Mouse (Mus musculus) spleen, postnatal 10 days (tissue): ENCODE measurements around the gene Pigk.

ENCODE experiments used
- DNase-seq, 2 experiments: peaks; one replicate each; pipeline ENCODE4 v3.0.0; 2021 to 2022; ENCODE audit warnings: low spot score in 2 of 2

The Pigk gene

DNA sequence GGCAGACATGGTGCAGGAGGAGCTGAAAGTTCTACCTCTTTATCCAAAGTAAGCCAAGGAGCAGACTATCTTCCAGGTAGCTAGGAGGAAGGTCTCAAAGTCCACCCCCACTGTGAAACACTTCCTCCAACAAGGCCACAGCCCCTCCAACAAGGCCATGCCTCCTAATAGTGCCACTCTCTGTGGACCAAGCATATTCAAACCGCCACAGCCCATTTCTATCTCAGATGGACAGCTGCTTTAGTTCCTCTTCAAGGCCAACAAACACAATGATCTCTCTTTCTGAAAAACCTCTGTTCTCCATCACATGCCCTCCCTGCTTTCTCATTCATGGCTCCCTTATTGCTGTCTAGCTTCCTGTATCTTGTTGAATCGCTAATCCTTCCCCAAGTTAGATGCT, 218.6 kb downstream of the Pigk start:
- DNase-seq, result no peak

DNA sequence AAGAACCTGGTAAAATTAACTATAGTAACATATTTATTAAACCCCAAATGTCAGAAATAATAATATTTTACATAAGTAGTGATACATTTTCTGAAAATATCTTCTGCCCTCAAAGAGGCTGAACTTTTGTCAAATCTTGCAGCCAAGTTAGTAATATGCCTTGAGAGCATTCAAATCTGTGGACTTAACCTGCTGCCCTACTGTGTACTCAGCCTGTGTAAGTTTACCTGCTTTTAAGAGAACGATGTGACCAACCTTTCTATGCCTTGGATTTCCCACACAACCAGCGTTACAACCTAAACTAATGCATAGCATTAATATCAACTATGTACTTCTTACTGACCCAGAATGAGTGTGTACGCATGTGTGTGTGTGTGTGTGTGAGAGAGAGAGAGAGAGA, 219.8 kb downstream of the Pigk start:
- no peak for DNase-seq

DNA sequence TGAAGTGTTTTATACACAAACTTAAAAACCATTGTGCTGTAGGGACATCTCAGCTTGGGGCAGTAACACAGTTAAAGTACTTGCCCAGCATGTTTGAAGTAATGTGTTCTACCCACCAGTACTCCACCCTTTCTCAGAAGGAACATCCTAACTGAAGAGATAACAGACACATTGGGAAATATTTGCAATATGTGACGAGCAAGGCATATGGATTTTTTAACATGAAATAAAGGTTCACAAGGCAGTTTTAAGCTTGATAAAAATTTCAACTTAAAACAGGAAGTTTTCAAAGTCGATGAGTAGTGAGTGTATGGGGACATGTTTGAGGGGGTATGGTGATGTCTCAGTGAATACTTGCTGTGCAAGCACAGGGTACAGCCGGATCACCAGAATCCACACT, 222.4 kb downstream of the Pigk start:
- no peak for DNase-seq

DNA sequence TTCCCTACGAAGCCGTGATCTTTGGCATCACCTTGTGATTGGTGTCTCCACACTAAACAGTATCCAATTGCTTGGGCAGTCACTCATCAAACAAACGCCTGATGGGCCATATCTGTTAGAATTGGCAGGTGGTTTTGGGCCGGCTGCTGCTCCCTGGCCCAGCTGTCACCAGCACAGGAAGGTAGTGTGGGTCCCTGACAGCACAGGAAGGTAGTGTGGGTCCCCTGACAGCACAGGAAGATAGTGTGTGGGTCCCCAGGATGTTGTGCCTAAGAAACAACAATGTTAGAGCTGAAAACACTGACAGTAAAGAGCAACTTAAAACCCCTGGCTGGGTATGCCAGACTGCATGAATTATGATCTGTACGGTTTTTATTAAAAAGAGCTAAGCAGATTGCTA, 227.8 kb downstream of the Pigk start:
- DNase-seq, result no peak

DNA sequence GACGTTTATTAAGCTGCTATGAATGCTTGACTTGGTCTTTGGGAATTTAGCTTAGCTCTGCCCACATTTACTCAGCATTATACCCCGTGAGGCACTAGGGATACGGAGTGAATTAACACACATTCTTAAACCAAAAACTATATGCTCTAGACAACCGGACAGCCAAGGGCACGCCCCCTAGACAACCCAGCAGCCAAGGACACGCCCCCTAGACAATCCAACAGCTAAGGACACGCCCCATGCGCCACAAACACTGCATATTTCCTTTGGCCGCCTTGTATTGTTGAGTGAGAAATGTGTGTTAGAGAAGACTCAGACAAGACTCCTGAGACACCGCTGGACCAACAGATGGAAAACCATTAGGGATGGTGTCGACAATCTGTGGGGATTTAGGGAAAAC, 229.1 kb downstream of the Pigk start:
- peak in 1 of 2 experiments; percentile 65 for DNase-seq

DNA sequence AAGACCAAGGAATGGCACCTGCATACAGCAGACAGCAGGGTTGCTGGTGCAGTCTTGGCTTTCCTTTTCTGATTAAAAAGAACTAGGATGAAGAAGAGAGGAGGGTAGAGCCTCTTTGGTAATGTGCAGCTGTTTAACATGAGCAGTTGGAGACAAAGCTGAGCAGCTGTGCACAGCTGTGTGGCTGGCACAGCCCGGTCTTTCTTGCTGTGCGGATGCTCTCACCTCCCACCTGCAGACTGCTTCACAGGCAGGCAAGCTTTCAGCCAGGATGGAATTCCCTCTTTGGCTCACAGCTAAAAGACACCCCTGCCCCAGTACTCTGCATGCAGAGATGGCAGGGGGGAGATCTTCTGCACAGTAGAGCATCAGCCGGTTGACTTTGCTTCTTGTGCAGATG, 230.9 kb downstream of the Pigk start:
- no peak for DNase-seq

DNA sequence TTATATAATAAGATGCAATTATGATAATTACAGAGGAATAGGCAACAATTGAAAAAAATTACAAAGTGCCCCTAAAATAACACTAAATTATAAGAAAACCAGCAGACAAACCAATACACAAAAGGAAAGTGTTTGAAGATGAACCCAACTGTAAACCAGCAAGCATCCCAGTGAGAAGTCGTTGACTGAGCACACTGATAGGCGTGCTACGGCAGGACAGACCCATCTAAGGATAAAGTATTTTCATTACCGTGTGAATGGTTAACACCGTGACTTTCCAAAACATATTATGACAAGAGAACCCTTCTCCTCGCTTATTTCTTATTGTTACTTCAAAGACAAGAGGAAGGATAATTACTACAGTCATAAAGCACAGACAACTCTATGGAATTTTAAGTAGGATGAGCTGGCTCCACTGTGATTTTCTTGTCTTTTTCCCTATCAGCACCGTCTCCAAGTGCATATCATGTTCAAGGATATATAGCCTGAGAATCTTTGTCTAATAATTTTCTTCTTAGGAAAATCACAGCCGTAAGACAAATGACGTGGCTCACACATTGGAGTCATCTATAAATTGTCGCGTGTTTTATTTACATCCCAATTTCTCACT, 233.2 kb downstream of the Pigk start:
- no peak for DNase-seq

DNA sequence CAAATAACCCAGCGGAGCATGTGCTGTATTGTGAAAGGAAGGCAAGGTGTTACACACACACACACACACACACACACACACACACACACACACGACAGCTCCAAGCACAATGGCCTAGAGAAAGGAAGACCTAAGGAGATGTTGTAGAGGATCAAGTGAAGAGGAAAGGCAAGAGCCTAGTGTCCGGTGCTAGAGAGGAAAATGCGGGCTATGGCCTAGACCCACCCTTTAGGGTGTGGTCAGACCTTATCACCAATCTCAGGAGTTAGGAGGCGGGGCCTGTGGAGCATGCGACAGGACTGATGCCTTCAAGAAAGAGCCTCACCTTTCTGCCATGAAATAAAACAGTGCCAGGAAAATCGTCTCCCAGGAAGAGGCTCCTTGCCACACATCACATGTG, 234.7 kb downstream of the Pigk start:
- no peak for DNase-seq

DNA sequence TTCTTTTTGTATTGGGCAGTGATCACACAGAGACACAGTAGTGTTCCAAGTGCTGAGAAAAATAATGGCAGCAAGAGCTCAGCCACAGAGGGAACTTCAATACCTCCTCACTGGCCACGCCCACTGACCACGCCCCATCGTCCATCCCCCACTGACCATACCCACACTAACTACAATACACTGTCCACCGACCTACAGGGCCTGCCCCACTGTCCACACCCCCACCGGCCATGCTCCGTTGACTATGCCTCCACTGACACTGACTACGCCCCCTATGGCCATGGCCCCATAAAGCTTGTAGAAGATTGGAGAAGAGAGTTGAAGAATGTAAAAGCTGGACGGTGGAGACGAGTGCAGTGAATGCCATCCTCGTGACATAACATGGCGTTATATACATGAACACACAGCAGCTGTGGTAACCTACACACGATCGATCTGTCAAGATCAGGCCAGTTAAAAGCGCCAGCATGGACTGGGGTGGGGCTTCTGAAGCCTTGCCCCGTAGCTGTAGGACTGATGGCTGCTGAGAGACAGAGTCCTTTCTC, 235.4 kb downstream of the Pigk start:
- no peak for DNase-seq

DNA sequence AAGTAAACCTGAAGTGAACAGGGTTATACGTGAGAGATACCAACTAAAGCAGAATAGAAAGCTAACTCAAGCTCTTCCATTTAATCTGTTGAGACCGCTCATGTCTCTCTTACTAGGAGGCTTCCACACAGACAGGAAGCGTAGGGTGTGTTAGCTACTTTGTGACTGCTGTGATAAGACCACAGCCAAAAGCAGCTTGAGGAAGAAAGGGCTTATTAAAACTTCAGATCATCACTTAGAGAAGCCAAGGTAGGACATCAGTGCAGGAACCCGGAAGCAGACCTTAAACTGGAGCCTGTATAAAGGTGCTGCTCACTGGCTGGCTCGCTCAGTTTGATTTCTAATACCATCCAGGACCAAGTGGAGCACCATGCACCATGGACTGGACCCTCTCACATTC, 236.4 kb downstream of the Pigk start:
- no peak for DNase-seq

DNA sequence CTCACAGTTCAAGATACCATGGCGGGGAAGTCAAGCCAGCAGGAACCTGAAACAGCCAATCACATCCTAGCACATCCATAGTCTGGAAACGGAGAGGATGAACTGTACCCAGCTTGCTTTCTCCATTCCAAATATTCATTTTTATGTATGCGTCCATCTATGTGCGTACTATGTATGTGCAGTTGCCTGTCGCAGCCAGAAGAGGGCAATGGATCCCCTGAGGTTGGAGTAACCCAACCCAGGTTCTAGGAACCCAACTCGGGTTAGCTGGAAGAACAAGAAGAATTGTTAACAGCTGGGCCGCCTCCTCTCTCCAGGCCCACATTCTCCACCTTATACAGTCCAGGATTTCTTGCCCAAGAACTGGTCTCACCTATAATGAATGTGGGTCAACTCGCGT, 237.0 kb downstream of the Pigk start:
- DNase-seq, result no peak

DNA sequence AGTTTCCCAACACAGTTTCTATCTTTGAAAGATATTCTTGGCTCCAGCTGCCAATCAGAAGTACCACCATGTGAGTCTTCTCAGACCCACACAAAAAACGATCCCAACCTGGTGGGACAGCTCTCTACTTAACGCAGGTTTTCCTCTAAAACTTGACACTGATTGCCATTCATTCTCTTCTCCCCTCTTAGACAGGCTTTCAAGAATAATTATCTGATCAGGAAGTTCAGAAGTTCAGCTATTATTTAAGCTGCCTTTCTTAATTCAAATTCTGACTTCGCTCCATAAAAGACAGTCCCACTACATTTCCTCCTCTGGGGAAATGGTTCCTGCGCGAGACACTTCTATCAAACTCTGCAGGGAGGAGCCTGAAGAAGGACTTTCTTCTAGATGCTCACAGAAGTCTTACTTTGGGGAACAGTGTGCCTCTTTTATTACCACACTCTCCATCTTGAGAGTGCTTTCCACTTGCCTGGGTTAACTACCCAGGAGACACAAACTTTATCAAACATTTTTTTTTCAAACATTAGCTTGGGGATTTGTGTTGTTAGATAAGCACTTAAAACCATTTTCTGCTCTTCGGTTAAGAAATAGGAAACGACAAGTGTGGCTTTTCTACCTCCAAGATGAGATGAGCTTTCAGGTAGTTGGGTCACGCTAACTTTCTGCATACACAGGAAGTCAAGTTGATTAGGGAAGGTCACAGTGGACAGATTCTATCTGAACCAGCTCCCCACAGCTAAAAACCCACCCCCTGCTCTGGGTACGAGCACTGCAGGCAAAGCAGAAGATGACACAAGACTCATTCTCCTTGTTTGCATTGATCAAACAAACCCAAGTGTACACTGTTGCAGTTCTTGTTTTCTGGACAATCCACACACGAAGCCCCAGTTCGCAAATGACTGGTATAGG, 238.0 kb downstream of the Pigk start:
- no peak for DNase-seq

DNA sequence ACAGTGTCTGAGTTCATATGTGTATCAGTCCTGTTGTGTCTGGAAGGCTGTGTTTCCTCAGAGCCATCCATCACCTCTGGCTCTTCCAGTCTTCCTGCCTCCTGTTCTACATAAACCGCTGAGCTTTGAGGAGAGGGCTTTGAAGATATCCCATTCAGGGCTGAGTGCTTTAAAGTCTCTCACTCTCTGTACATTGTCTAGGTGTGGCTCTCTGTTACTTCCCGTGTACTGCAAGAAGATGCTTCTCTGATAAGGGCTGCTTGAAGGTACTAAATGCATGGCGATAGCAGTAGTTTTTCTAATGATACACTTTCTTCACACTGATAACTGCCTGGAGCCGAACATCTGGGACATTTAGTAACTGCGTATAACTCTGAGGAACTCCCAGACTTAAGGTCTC, 242.1 kb downstream of the Pigk start:
- no peak for DNase-seq

DNA sequence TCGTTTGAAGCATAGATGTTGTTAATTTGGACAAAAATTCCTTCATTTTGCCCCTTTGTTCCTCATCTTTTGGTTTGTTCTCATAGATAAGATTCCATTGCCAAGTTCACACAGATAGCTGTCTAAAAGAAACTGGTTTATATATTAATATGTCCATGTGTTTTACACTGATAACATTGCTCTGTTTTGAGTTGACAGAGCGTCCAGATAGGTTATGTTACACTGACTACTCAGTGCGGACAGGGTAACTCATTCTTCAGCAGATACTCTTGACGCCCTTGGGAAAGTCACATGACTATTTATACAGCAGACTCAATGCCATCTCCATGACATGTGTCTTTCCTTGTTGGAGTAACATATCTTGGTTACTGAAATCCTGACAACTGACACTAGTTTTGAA, 242.9 kb downstream of the Pigk start:
- no peak for DNase-seq

DNA sequence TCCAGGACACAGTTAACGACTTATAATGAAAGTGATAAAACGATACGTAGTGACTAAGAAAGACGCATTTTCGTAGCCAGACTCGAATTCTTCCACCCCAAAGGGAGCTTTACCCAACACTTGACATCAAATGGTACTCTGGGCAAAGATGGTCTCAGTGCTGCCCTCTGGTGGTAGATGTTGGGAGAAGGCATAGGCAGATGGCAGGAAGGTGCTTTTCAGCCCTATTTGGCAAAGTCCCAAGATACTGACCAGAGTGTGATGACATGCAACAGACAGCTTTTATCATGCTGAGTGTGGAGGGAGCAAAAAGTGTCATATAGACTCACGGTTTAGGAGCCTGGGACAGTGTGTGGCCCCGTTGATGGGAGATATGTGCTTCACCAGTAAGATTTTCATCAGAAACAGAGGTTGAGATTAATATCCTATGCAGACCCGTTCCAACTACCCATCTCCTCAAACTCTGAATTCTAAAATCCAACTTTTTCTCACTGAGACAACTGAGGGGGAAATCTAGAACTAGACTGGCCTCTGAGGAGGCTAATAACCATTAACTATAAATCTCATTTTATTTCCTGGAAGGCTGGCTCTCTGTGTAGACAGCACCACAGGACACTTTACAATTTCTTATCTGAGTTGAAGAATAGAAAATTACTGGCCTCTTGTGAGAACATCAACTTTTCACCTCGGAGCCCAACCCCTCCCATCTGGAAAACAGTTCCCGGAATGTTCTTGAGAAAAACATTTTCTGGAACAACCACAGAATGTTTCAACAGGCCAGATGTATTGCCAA, 244.7 kb downstream of the Pigk start:
- DNase-seq, result peak; percentile 47 to 77

DNA sequence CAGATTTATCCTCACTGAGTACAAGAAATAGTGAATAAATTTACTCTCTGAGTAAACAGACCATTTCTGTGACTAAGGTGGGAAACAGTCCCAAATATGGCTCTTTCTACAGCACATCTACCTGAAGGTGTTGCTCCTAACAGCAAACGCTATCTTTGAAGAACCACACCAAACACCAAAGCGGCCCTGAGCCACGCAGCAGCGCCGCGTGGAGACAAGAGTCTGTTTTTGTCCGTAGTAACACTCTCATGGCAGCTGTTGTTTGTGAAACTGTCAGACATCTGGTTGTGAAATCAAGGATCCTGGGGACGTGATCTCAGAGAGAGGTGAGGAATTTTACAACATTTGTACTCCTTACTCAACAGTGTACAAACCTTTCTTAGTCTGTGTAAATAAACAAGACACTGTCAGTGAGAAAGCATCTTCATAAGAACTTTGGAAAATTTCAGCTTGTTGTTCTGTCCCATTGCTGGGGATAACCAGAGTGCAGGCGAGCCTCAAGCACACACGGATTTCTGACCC, 248.0 kb downstream of the Pigk start:
- no peak for DNase-seq

DNA sequence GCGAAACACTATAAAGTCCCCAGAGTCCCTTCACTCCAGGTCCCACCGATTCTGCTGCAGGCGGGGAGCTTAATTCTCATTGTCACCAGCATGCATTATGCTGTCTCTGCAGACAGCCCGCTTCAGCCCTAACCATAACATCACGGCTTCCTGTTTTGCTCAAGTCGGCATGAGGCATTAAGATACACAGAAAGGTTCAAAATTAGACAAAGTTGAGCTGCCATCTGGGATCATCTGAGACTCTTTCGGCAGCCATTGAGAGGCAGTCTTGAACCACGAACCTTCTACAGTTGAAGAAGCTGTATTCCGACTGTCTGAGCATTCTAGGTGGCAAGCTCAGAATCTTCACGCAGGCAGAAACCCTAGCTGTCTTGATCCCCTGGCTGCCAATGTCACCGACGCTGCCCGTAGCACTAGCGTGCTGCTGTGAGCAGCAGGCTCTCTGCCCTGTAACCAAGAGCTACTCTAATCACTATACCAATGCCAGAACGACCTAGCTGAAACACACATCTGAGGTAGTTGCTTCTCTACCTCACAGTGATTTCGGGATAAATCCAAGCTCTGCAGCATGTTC, 256.0 kb downstream of the Pigk start:
- DNase-seq, result no peak

DNA sequence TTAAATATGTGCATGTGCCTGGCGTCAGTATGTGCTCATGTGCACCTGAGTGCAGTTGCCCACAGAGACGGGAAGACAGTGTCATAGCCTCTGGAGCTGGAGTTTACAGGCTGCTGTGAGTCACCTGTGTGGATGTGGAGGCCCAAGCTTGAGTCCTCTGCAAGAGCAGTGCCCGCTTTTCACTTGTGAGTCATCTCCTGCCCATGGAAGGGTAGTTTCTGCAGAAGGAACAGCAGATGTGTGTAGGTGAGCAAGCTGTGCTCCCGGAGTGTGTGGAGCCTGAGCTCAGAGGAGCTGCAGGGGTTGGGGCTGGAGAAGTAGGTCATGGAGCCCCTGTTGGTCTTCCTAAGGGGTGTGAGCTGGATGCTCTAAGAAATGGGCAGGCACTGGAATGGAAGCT, 257.5 kb downstream of the Pigk start:
- no peak for DNase-seq

DNA sequence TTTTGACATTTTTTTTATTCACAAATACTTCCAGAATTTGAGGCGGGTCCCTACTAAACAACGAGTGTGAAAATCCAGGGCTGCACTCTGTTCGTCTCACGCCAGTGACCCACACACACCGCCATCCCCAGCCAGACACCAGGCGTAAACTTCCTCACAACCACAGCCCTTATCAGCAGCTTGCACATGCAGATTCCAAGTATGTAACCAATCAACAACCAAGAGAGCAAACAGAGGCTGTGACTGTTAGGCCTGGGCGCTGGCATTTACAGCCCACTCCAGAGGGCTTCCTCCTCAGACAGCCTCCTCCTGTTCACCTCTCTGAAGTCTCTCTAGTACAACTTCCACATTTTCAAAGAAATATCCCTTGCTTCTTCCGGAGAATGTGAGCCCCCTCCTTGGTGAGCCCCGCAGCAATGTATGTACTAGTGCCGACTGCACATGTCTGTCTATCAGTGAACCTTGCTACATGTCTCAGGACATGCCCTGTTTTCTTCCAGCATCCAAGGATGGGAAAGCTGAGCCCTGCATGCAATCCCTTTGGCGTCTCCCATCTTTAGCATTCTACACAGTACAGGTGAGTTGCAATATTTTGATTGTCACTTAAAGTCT, 265.7 kb downstream of the Pigk start:
- DNase-seq, result no peak

DNA sequence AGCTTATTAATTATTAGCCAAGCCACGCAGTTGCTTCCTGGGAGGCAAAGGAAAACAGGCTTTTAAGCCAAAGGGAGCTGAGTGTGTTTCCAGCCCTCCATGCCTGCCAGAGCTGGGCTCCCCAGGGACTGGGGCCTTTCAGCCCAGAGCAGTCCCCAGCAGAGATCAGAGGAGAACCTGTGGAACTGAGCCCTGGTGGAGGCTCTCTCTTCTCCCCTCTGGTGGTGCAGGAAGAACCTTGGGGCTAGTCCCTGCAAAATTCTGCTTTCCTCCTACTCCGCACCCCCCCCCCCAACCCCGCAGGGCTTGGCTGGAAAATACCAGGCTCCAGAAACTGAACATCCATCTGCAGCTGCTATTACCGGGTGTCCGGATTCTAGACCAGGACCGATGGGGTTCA, 266.5 kb downstream of the Pigk start:
- no peak for DNase-seq
